Mouse (Mus musculus) large intestine, adult 2 months (tissue): ENCODE measurements around the gene Cyp21a1. TPM values are rescaled to one million over a fixed set of nuclear protein-coding genes. Genes with fewer than 3 reads are reported as not detected.
"Not testable (repeated sequence)": the region's sequence is repeated elsewhere in the genome, so short reads cannot be mapped to it uniquely, and the experiment has no call there.

ENCODE experiments used
- DNase-seq: peaks from one replicate; pipeline ENCODE4 v3.0.0-alpha.2; 2012; ENCODE audit warnings: low read depth, low spot score
- WGBS: fragments of 180-500 bp; shearing (Covaris S2); methylation state at CpG from one replicate; pipeline ENCODE4 v1.1.7; 2018; 5-methylcytosine and 5-hydroxymethylcytosine counted together
- polyA plus RNA-seq: library from polyadenylated mRNA; depleted of rRNA; stranded (reverse); fragments of >200 nt; gene quantifications from 2 replicates; pipeline ENCODE4 v1.2.3, GENCODE M21; 2012; rRNA removed

Gene Cyp21a1
- 0.05 TPM in 1 of 2 replicates, not detected in the other for polyA plus RNA-seq

DNA sequence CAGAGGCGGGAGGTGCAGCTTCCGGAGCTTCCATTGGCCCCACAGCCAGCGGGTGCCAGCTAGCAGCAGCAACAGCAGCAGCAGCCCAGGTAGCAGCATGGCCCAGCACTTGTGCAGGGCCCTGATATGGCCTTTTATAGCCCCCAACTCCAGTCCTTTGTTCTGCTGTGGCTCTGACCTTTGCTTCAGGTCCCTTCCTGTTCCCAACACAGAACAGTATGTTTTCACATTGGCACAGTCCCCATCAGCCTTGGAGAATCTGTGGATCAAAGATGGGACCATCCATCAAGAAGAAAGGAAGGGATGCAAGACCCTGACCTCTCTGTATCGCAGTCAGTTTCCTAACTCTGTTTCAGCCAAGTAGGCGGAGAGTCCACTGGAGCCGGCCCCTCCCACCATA is at the start of gene Cyp21a1:
Gene Cyp21a1 (minus strand): TSS at position 261 of the 400 bp plus-strand sequence.
- WGBS: 82% methylated on average over 5 of the region's 6 CpGs
- not testable (repeated sequence) for DNase-seq

DNA sequence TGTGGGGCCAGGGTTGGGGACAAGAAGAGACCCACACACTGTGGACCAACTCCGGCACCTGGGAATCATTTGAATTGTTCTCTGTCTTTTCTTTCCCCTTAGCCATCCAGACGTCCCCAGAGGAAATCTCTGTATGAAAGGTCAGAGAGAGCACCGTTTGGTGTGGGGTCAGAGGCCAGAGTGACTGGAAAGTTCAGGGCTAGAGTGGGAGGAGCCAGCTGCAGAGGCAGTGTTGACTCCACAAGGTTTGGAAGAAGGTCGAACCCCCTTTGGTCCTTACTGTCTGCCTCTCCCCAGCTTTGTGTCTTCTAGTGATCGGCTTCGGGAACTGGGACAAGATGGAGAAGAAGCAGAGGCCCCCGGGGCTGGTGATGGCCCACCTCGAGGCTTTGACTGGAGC is 49.1 kb upstream of the Cyp21a1 start:
- WGBS: 74% methylated on average over 8 of the region's 8 CpGs
- DNase-seq: no peak

- WGBS: under 1% methylated on average over 25 of the region's 25 CpGs
- no peak for DNase-seq
Observed at GRCm38 (mm10) chr17:34850517-34851125, 46.3 kb upstream of the Cyp21a1 start.

DNA sequence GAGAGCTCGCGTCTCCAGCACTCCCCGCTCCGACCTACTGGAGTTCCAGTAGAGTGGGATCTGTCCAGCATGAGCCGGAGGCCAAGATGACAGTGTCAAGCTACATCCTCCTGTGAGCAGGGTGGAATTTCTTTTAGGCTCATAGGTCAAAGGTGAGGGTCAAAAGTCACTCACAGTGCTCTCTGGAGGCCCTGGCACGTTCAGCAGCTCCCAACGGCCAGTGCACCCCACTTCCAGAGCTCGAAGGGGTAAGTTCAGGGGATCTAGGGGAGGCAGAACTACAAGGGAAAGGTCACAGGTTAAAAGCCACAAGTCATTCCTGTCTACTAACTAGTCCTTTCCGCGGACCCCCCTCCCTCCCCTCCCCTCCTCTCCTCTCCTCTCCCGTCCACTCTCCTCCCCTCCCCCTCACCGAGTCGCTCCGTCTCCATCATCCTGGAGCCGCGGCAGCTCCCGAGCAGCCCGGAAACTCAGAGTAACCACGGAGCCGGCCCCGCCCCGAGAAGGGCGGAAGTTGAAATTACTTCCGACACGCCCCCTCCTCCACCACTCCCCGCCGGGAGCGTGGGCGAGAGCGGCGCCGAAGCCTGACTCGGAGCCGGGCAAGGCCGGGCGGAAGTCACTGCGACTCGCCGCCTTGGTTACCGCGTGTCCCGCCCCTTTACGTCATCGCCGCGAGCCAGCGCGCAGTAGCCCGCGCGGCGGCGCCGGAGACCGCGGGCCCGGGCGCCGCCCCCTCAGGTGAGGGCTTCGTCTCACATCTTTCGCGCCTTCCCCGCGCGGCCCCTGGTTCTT is 45.6 kb upstream of the Cyp21a1 start, which contains the start of the genes Skiv2l and Nelfe:
Gene Skiv2l (minus strand): TSS at position 489 of the 795 bp plus-strand sequence.
Gene Nelfe (plus strand): TSS at position 670 of the 795 bp plus-strand sequence.
- under 1% methylated on average over 62 of the region's 65 CpGs for WGBS
- peak; percentile 80 for DNase-seq

- DNase-seq: no peak
- WGBS: 94% methylated on average over 7 of the region's 7 CpGs
Observed at GRCm38 (mm10) chr17:34847615-34848014, 43.3 kb upstream of the Cyp21a1 start.

DNA sequence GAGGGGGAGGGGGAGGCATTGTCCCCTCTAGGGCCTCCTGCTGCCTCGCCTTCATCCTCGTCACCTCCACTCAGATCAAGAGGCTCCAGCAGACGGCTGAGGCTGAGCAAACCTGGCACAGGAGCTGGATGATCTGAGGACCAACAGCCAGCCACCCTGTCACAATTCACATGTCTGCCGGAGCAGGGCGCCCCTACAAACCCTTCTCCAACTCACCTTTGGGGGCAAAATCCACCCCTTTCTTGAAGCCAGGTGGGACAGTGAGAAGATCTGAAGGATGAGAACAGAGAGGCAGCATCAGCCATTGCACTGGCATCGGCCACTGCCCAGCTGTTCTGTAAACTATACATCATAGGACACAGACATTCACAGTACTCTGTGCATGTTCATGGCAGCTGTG is 42.8 kb upstream of the Cyp21a1 start:
- DNase-seq: no peak
- 94% methylated on average over 6 of the region's 6 CpGs for whole genome bisulfite sequencing

- no peak for DNase-seq
- WGBS: 96% methylated on average over 13 of the region's 13 CpGs
Observed at GRCm38 (mm10) chr17:34844884-34845283, 40.5 kb upstream of the Cyp21a1 start.

- DNase-seq: no peak
- 77% methylated on average over 6 of the region's 6 CpGs for WGBS
Observed at GRCm38 (mm10) chr17:34840736-34841307, 36.5 kb upstream of the Cyp21a1 start.

- DNase-seq: no peak
- WGBS: 90% methylated on average over 7 of the region's 7 CpGs
Observed at GRCm38 (mm10) chr17:34838785-34839184, 34.4 kb upstream of the Cyp21a1 start.

- WGBS: 25% methylated on average over 43 of the region's 43 CpGs
- DNase-seq: no peak
Observed at GRCm38 (mm10) chr17:34837464-34838324, 33.3 kb upstream of the Cyp21a1 start.

- peak; percentile 76 for DNase-seq
- under 1% methylated on average over 40 of the region's 40 CpGs for WGBS
Observed at GRCm38 (mm10) chr17:34836856-34837221, 32.5 kb upstream of the Cyp21a1 start, which contains the start of the genes Stk19 and Dxo. Gene Stk19 (minus strand): TSS chr17:34836945. Gene Dxo (plus strand): TSS chr17:34837019.

- WGBS: 3% methylated on average over 48 of the region's 48 CpGs
- no peak for DNase-seq
Observed at GRCm38 (mm10) chr17:34836155-34836855, 31.9 kb upstream of the Cyp21a1 start.

GRCm38 (mm10) chr17:34830776-34831175 is 26.4 kb upstream of the Cyp21a1 start:
- WGBS: 93% methylated on average over 1 of the region's 1 CpGs
- not testable (repeated sequence) for DNase-seq

DNA sequence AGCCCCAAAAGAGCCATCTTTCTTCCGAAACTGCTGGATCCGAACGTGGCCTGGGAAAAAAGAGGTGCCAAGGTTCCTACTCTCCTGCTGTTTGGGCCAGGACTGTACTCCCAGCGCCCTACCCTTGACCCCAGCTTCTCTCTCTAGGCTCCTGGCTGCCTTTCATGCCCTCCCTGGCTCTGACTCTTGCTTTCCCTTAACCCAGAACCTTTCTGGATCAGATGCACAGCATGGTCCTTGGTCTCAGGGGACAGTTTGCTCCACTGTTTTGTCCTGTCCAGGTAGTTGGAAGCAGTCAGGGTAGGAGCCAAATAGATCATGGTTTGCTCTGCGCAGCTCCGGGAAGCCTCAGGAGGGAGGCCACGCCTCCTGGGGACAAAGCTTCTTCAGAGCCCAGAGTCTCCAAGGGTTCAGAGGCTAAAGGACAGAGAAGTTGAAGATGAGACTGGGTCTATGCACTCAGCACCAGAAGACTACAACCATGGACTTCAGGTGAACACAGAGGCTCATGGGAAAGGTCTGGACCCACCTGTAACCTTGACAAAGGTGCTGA is 10.5 kb upstream of the Cyp21a1 start:
- no peak for DNase-seq
- WGBS: 73% methylated on average over 7 of the region's 7 CpGs

DNA sequence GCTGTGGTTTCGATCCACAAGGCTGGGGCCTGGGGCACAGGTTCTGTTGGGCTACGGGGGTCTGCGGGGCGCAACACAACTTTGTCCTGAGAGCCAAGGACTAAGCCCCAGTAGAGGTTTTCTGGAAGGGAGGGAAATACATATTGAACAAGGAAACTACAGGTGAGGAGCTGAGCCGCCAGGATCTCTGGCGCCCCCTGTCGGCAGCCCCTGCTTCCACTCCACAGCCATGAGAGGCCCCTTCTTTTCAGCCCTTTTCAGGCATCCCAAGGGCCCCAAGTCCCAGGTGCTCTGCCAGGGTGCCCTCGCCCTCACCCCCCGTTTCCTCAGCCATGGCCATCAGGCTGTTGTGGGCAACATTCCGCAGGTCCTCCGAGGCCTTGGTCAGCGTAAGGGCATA is 9.4 kb upstream of the Cyp21a1 start:
- 65% methylated on average over 12 of the region's 12 CpGs for WGBS
- not testable (repeated sequence) for DNase-seq

DNA sequence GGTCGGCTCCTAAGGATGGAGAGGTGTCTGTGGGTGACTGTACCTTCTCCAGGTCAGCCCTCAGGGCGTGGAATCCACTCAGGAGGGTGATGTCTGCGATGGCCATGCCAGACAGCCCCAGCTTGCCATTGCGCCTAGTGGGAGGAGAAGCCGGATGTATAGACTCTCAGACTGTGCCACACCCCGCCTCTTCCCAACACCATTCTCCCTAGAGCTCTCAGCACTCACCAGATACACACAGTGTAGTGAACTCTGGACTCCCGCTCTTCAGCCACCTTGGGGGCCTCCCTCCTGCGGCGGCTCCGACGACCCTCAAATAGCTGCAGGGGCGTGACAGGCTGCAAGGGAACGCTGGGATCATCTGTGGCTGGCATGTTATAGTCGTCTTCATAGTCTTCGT is 6.9 kb upstream of the Cyp21a1 start:
- 45% methylated on average over 15 of the region's 15 CpGs for WGBS

DNA sequence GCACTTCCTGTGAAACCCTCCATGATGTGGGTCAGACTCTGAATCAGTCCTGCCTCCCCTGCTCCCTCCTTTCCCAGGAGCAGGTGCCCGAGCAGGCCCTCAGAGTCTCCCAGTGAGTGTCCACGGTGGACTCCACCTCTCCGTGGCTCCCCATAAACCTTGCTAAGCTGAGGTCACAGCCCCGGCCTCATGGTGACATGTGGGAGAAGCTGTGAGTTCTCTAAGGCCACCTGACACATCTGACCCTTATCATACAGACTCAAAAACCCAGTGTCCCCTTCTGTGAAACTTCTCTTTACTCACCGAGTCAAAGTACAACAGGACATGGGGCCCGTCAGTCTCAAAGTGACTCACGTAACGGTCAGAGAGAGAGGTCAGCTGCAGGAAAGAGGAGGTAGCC is 6.5 kb upstream of the Cyp21a1 start:
- 60% methylated on average over 8 of the region's 8 CpGs for WGBS
- not testable (repeated sequence) for DNase-seq

More for the DNA sequence above, 6.9 kb upstream of the Cyp21a1 start:
- no peak for DNase-seq

DNA sequence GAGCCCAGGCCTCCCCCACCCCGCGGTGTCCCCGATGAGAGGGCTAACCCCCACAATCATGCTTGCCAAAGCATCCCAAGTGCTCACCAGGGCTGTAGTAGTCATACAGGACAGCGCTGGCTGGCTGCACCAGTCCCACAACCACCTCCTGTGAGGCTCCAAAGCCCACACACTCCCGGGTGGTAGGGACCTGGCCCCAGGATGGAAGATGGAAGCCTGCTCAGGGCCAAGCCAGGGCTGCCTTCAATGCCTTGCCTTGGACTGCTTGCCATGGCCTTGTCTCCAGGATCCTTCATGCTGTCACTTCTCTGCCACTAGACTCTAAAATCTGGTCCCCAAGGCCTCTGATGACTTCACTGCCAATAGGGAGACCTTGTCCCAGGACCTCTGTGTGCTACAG is 6.0 kb upstream of the Cyp21a1 start:
- not testable (repeated sequence) for DNase-seq
- 89% methylated on average over 5 of the region's 5 CpGs for WGBS
